Mouse (Mus musculus) liver, embryonic 15.5 days (tissue): ENCODE results near the gene Ccdc57. TPM values are rescaled to one million over a fixed set of nuclear protein-coding genes. Genes with fewer than 3 reads are reported as not detected.

Experiments used
- ATAC-seq: fragments of 200-750 bp; cut with Nextera tagmentation; 2 replicates; pipeline ENCODE4 v1.8.0; 2017; ENCODE audit warnings: moderate number of reproducible peaks, mild to moderate bottlenecking, moderate library complexity; ENCODE audit not compliant: insufficient read depth
- H3K27ac ChIP-seq: fragments of 300-500 bp; sonication (generic); replicated peaks from 2 replicates; pipeline ENCODE4 v1.5.1; 2015; ENCODE audit warnings: mild to moderate bottlenecking, inconsistent platforms
- H3K27me3 ChIP-seq: fragments of 300-500 bp; sonication (generic); 2 replicates; pipeline ENCODE4 v1.6.1; 2015; ENCODE audit warnings: mild to moderate bottlenecking, inconsistent platforms
- H3K36me3 ChIP-seq: fragments of 300-500 bp; sonication (generic); replicated peaks from 2 replicates; pipeline ENCODE4 v1.6.1; 2015; ENCODE audit warnings: moderate library complexity, mild to moderate bottlenecking, inconsistent platforms
- H3K4me1 ChIP-seq: fragments of 300-500 bp; sonication (generic); replicated peaks from 2 replicates; pipeline ENCODE4 v1.6.1; 2015; ENCODE audit warnings: inconsistent platforms
- H3K4me2 ChIP-seq: fragments of 300-500 bp; sonication (generic); 2 replicates; pipeline ENCODE4 v1.6.1; 2015; ENCODE audit warnings: moderate library complexity, mild to moderate bottlenecking, inconsistent platforms
- H3K4me3 ChIP-seq: fragments of 300-500 bp; sonication (generic); replicated peaks from 2 replicates; pipeline ENCODE4 v1.5.1; 2015; ENCODE audit warnings: mild to moderate bottlenecking, inconsistent platforms
- H3K9ac ChIP-seq: fragments of 300-500 bp; sonication (generic); 2 replicates; pipeline ENCODE4 v1.6.1; 2015; ENCODE audit warnings: moderate library complexity, mild to moderate bottlenecking, inconsistent platforms
- H3K9me3 ChIP-seq: fragments of 300-500 bp; sonication (generic); replicated peaks from 2 replicates; pipeline ENCODE4 v1.6.1; 2016; ENCODE audit warnings: inconsistent platforms
- WGBS: fragments of 180-500 bp; shearing (Covaris S2); methylation state at CpG from one replicate; pipeline ENCODE4 v1.1.7; 2015; ENCODE audit warnings: mixed read lengths; ENCODE audit not compliant: insufficient replicate concordance; 5-methylcytosine and 5-hydroxymethylcytosine counted together
- polyA plus RNA-seq: library from polyadenylated mRNA; unstranded; fragments of >200 nt; fragmentation: Nextera tagmentation; extraction: Ambion mirVana; gene quantifications from 2 replicates; pipeline ENCODE4 v1.2.1, GENCODE M21; 2015

Ccdc57 gene
- polyA plus RNA-seq, 1 experiment from 2014 or later: 1.8 TPM

- no peaks in the 10 kb centered on the region for H3K9me3 ChIP-seq
- ATAC-seq: no peak
- H3K4me1 ChIP-seq: peaks cover 31% of the 10 kb centered on the region
- 82% methylated on average over 7 of the region's 7 CpGs for WGBS
- H3K4me3 ChIP-seq: no peak overlapping the region
- H3K27me3 ChIP-seq: no peaks in the 10 kb centered on the region
- no peak overlapping the region for H3K4me2 ChIP-seq
- H3K36me3 ChIP-seq: peaks cover 100% of the 10 kb centered on the region
- H3K9ac ChIP-seq: no peak overlapping the region
- no peak overlapping the region for H3K27ac ChIP-seq
Observed at GRCm38 (mm10) chr11:120962909-120963308, 30.2 kb upstream of the Ccdc57 start.

DNA sequence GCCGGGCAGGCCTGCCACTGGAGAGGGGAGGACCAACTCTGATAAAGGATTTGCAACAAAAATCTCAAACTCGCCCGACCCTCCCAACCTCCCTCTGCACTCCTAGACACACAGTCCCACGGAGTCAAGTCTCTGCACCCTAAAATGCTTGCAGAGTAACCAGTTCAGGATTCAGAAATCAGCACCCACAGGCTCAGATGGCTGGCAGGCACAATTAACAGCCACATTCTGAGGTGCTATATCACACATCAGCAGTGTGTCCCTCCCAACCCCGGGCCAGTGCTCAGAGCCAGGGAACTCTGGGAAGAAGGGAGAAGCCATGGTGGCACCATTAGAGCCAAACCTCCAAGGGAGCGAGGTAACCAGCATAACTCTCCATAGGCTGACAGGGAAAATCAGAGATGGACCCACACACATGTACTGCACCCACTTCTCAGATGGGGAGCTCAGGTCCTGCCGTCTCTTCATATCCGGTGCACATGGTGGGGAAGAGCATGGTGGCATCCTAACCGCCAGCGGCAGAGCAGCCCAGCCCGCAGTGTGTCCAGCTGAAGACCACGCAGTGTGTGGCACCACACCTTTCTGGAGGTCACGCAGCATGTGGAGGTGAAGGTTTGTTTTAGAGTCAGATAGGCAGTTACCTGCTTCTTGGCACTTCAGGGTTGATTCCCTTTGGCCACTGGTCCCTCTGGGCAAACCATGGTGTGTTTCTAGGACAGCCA, 29.5 kb upstream of the Ccdc57 start:
- Histone ChIP-seq H3K27ac (peak overlapping the region; percentile 21; the same call in 1 of the 2 replicates), H3K4me1 (peaks cover 38% of the 10 kb centered on the region), H3K9ac (no peak overlapping the region), H3K27me3 (no peaks in the 10 kb centered on the region), H3K9me3 (no peaks in the 10 kb centered on the region), H3K36me3 (peaks cover 100% of the 10 kb centered on the region), H3K4me3 (no peak overlapping the region), H3K4me2 (no peak overlapping the region)
- ATAC-seq: no peak
- 84% methylated on average over 13 of the region's 13 CpGs for WGBS

DNA sequence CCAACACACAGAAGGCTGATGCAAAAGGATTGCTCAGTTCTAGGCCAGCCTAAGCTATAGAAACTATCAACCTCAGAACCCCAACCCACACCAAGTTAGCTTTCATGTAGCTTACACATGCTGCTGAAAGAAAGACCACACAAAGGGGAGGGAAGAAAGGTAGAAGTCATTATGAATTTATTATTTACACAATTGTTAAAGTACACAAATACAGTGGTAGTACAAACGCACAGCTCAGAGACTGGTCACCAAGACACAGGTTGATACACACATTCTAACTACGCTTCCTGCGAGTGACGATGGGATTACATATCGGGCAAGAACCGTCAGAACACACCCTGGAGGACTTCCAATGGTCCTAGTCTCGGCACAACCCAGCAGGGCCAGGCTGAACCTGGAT, 28.9 kb upstream of the Ccdc57 start:
- no peak for ATAC-seq
- Histone ChIP-seq H3K27me3 (no peaks in the 10 kb centered on the region), H3K9me3 (no peaks in the 10 kb centered on the region), H3K4me2 (no peak overlapping the region), H3K4me3 (no peak overlapping the region), H3K9ac (no peak overlapping the region), H3K4me1 (peaks cover 43% of the 10 kb centered on the region), H3K27ac (peak overlapping the region; percentile 21; the same call in 1 of the 2 replicates), H3K36me3 (peaks cover 100% of the 10 kb centered on the region)
- 77% methylated on average over 7 of the region's 7 CpGs for WGBS

GRCm38 (mm10) chr11:120960248-120960647, 27.6 kb upstream of the Ccdc57 start:
- Histone ChIP-seq H3K36me3 (peaks cover 100% of the 10 kb centered on the region), H3K27me3 (no peaks in the 10 kb centered on the region), H3K4me3 (no peak overlapping the region), H3K27ac (peak overlapping the region; percentile 7; the same call in 1 of the 2 replicates), H3K4me1 (peaks cover 44% of the 10 kb centered on the region), H3K9me3 (no peaks in the 10 kb centered on the region), H3K4me2 (no peak overlapping the region), H3K9ac (no peak overlapping the region)
- ATAC-seq: no peak
- WGBS: 58% methylated on average over 1 of the region's 1 CpGs

GRCm38 (mm10) chr11:120959564-120959963, 26.9 kb upstream of the Ccdc57 start:
- 0 out of 2 replicates have a peak, but pooled peaks have one; percentile 14 for ATAC-seq
- Histone ChIP-seq H3K27ac (no peak overlapping the region; the same call in 1 of the 2 replicates), H3K9ac (no peak overlapping the region), H3K27me3 (no peaks in the 10 kb centered on the region), H3K9me3 (no peaks in the 10 kb centered on the region), H3K36me3 (peaks cover 99% of the 10 kb centered on the region), H3K4me3 (no peak overlapping the region), H3K4me2 (no peak overlapping the region), H3K4me1 (peaks cover 45% of the 10 kb centered on the region)
- WGBS: 40% methylated on average over 3 of the region's 3 CpGs

- H3K4me1 ChIP-seq: peaks cover 50% of the 10 kb centered on the region
- ATAC-seq: no peak
- no peak overlapping the region; the same call in 1 of the 2 replicates for H3K27ac ChIP-seq
- no peaks in the 10 kb centered on the region for H3K27me3 ChIP-seq
- H3K4me3 ChIP-seq: no peak overlapping the region
- peaks cover 99% of the 10 kb centered on the region for H3K36me3 ChIP-seq
- H3K9me3 ChIP-seq: no peaks in the 10 kb centered on the region
- WGBS: 90% methylated on average over 18 of the region's 18 CpGs
- no peak overlapping the region for H3K9ac ChIP-seq
- no peak overlapping the region for H3K4me2 ChIP-seq
Observed at GRCm38 (mm10) chr11:120959066-120959465, 26.4 kb upstream of the Ccdc57 start.

- no peaks in the 10 kb centered on the region for H3K9me3 ChIP-seq
- no peak overlapping the region for H3K9ac ChIP-seq
- no peaks in the 10 kb centered on the region for H3K27me3 ChIP-seq
- H3K27ac ChIP-seq: peak overlapping the region; percentile 48
- peaks cover 92% of the 10 kb centered on the region for H3K36me3 ChIP-seq
- no peak overlapping the region for H3K4me2 ChIP-seq
- H3K4me1 ChIP-seq: peaks cover 63% of the 10 kb centered on the region
- H3K4me3 ChIP-seq: no peak overlapping the region
- ATAC-seq: no peak
- WGBS: 47% methylated on average over 15 of the region's 15 CpGs
Observed at GRCm38 (mm10) chr11:120957731-120958257, 25.1 kb upstream of the Ccdc57 start.

DNA sequence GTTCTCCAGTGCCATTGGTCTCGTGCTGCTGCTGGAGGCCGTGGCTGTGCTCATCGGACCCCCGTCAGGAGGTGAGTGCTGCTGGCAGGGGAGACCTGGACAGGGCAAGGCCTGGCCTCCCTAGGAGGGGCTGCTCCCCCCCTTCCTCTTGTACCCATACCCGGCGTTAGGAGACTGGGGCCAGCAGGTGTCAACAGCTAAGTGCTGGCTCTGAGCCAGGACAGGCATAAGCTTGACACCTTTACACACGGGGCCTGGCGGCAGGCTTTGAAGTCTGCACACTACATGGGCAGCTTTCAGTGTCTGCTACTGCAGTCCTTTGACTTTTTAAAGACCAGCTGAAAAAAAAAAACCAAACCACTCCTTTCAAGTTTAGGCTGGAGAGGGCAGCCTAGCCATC, 24.4 kb upstream of the Ccdc57 start:
- Histone ChIP-seq H3K4me1 (peaks cover 70% of the 10 kb centered on the region), H3K36me3 (peaks cover 85% of the 10 kb centered on the region), H3K9me3 (no peaks in the 10 kb centered on the region), H3K4me3 (no peak overlapping the region), H3K9ac (no peak overlapping the region), H3K4me2 (no peak overlapping the region), H3K27ac (no peak overlapping the region; the same call in 1 of the 2 replicates), H3K27me3 (no peaks in the 10 kb centered on the region)
- no peak for ATAC-seq
- 84% methylated on average over 8 of the region's 8 CpGs for WGBS

DNA sequence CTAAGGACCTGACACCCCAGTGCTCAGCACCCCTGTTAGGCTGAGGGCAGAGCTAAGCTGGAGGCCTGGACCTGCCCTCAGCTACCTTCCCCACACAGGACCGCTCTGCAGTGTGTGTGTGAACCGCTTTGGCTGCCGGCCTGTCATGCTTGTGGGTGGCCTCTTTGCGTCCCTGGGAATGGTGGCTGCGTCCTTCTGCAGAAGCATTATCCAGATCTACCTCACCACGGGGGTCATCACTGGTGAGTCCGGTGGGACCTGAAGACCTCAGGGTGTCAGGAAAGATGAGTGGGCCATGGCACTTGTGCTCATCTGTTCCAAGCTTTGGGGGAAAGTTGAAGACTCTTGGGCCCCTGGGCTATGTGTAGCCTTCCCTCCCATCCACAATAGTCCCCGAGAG, 23.0 kb upstream of the Ccdc57 start:
- Histone ChIP-seq H3K27ac (0 out of 2 replicates have a peak overlapping the region, but pooled peaks have one; percentile 29), H3K36me3 (peaks cover 72% of the 10 kb centered on the region), H3K4me1 (peaks cover 83% of the 10 kb centered on the region), H3K27me3 (no peaks in the 10 kb centered on the region), H3K9me3 (no peaks in the 10 kb centered on the region), H3K9ac (no peak overlapping the region), H3K4me3 (no peak overlapping the region), H3K4me2 (no peak overlapping the region)
- WGBS: 86% methylated on average over 8 of the region's 8 CpGs
- no peak for ATAC-seq

GRCm38 (mm10) chr11:120954936-120955335, 22.3 kb upstream of the Ccdc57 start:
- H3K9ac ChIP-seq: no peak overlapping the region
- 0 out of 2 replicates have a peak, but pooled peaks cover 2% of the 10 kb centered on the region for H3K27me3 ChIP-seq
- H3K36me3 ChIP-seq: peaks cover 64% of the 10 kb centered on the region
- H3K4me1 ChIP-seq: peaks cover 86% of the 10 kb centered on the region
- no peak overlapping the region for H3K27ac ChIP-seq
- H3K4me3 ChIP-seq: no peak overlapping the region
- ATAC-seq: no peak
- H3K4me2 ChIP-seq: no peak overlapping the region
- 73% methylated on average over 5 of the region's 5 CpGs for WGBS
- H3K9me3 ChIP-seq: no peaks in the 10 kb centered on the region
